Mouse (Mus musculus) adipocyte (in vitro differentiated cells): ENCODE data around the gene Gnpnat1.

Experiments
- DNase-seq: peaks from one replicate; pipeline ENCODE4 v3.0.0-alpha.2; 2016; ENCODE audit warnings: low spot score

Gene Gnpnat1

GRCm38 (mm10) chr14:45399836-45400235, 4.9 kb downstream of the Gnpnat1 start:
- DNase-seq: no peak

- DNase-seq: no peak
These were observed 15.5 kb downstream of the Gnpnat1 start for GRCm38 (mm10) chr14:45389194-45389593.

GRCm38 (mm10) chr14:45388345-45389181, 16.1 kb downstream of the Gnpnat1 start:
- peak; percentile 76 for DNase-seq

- no peak for DNase-seq
These were observed 17.2 kb downstream of the Gnpnat1 start for GRCm38 (mm10) chr14:45387480-45387879.

GRCm38 (mm10) chr14:45385596-45385995, 19.1 kb downstream of the Gnpnat1 start:
- no peak for DNase-seq

- no peak for DNase-seq
These were observed 21.8 kb downstream of the Gnpnat1 start for GRCm38 (mm10) chr14:45382912-45383311.

GRCm38 (mm10) chr14:45380756-45381155, 24.0 kb downstream of the Gnpnat1 start:
- no peak for DNase-seq

- DNase-seq: peak; percentile 44
These were observed 25.9 kb downstream of the Gnpnat1 start for GRCm38 (mm10) chr14:45378771-45379170.

- DNase-seq: no peak
These were observed 39.5 kb downstream of the Gnpnat1 start for GRCm38 (mm10) chr14:45365196-45365587.

GRCm38 (mm10) chr14:45364211-45365195, 40.2 kb downstream of the Gnpnat1 start:
- DNase-seq: peak; percentile 85

GRCm38 (mm10) chr14:45350931-45351859, 53.5 kb downstream of the Gnpnat1 start, which contains the start of gene Styx:
Gene Styx, plus strand, starts transcription at chr14:45351093.
- peak; percentile 83 for DNase-seq

- peak; percentile 90 for DNase-seq
These were observed 75.0 kb downstream of the Gnpnat1 start, which contains the start of gene Psmc6 for GRCm38 (mm10) chr14:45329589-45330181. Gene Psmc6, plus strand, starts transcription at chr14:45329788.

- no peak for DNase-seq
These were observed 75.6 kb downstream of the Gnpnat1 start for GRCm38 (mm10) chr14:45329018-45329588.

- DNase-seq: no peak
These were observed 76.5 kb downstream of the Gnpnat1 start for GRCm38 (mm10) chr14:45328072-45328713.
